Mouse (Mus musculus) testis, postnatal 10 days (tissue): ENCODE results near the gene Ngp.

ENCODE experiments used
- DNase-seq: peaks from one replicate; pipeline ENCODE4 v3.0.0; 2021; ENCODE audit warnings: low spot score

The Ngp gene

DNA sequence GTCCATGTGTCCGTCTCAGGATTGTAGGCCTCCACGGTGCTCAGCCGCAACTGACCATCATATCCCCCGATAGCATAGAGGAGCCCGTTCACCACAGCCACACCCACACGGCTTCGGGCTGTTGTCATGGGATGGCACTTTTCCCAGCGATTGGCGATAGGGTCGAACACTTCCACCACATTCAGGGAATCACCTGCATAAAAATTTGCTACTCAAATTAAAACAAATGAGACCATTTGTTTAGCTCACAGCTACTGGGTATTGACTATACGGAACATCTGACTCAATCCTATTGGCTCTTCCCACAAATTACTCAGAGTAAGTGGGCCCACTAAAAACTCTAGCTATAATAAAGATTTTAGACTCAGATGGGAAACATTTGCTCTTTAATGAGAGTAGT, 16.5 kb downstream of the Ngp start:
- DNase-seq, result no peak

DNA sequence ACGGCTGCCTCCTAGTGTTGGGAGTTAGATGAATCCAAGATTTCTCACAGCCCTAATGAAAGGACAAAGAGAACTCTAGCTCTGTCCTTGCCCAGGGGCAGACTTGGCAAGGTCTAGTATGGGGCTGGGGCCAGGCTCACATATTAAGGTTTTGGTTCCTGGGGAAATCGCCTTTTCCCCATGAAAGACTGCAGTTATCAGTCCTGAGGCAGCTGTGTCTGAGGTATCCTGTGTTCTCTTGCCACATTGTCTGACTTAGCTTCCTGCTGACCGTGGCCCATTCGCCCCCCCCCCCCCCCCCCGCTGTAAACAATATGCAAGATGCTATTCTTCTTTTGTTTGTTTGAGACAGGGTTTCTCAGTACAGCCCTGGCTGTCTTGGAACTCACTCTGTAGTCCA, 20.5 kb downstream of the Ngp start:
- DNase-seq, result no peak

DNA sequence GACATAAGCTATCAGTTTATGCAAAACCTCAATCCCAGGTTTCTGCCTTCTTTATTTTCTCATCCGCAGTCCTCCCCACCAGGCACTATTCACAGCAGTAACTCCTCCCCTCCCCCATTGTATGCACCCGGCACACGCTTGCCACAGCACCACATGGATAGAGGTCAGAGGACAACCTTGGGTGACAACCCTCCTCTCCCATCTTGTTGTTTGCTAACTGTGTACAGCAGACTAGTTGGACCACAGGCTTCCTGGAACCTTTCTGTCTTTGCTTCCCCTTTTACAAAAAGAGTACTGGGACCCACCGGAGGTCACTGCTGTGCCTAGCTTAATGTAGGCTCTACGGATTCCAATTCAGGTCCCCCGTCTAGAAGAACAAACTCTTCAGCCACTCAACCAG, 21.0 kb downstream of the Ngp start:
- DNase-seq, result no peak

DNA sequence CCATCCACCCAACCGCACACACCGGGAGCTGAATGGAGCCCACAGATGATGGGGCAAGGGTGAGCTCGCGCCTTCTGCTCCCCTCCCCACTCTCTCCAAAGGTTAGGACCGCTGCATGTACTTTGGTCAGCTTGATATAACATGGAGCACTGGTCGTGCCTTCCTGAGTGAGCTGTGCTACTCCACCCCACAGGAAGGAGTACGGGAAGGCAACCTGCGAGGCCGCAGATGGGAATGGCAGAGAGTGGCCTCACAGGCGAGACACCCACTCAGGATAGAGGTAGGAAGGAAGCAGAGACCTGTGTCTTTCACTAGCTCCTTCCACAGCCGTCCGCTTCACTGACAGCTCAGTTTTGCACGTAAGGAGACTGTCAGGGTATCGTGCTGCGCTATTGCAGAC, 28.8 kb downstream of the Ngp start:
- no peak for DNase-seq

DNA sequence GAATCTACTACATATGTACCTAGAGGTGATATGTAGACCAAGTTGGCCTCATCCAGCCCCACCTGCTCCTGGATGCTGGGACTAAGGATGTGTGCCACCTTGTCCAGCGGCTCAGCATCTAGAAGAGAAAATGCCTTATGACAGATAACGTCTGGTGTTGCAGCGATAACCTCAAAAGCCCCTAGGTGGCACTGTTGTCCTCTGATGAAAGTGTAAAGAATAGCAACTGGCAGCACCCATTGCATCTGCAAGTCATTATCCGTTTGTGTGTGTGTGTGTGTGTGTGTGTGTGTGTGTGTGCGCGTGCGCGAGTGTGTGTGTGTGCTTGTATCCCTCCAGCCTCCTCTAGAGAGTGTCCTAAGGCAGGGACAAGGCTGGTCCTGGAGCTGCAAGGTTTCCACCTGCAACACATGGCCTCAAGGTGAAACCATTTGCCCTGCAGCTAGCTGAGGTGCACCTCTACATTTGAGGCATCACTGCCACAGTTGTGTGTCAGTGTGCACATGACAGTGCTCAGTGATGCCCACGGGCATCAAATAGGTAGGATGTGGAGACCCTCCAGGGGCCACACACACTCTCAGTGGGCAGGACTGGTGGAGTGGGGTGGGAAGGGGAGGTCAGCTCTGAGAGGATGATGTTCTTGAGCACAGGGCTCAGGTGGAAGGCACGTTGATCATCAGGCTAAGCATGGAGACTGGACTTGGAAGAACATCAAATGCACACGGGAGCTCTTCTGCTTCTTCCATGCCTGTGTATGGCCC, 29.5 kb downstream of the Ngp start:
- DNase-seq, result peak; percentile 80

DNA sequence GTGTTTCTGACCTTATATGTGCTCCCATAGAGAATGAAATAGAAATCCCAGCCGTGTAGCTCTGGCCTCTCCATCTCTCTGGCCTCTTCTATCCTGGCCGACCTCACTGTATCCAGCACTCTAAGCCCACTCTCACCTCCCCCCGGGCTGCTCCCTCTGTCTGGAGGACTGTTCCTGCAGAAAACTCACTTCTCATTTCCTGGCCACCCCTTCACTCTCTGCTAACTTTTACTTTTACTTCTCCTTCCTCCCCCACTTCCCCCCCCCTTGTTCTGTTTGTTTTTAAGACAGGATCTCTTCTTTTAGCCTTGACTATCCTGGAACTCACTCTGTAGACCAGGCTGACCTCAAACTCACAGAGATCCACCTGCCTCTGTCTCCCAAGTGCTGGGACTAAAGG, 33.0 kb downstream of the Ngp start:
- no peak for DNase-seq

DNA sequence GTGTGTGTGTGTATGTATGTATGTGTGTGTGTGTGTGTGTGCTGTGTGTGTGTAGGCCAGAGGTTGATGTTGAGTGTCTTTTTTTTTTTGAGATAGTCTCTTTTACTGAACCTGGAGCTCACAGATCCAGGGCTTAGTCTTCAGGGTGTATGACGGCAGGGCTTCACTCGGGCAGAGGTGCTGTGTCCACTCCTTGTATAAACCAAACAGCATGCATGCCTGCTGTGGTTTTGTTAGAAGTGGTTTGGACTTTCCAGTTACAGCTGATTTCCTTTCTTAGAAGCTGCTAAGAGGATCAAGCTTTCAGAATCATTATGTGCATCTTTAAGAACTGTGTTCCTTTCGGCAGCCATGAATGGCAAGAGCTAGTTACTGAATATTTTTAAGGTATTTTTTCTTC, 38.4 kb downstream of the Ngp start:
- no peak for DNase-seq

DNA sequence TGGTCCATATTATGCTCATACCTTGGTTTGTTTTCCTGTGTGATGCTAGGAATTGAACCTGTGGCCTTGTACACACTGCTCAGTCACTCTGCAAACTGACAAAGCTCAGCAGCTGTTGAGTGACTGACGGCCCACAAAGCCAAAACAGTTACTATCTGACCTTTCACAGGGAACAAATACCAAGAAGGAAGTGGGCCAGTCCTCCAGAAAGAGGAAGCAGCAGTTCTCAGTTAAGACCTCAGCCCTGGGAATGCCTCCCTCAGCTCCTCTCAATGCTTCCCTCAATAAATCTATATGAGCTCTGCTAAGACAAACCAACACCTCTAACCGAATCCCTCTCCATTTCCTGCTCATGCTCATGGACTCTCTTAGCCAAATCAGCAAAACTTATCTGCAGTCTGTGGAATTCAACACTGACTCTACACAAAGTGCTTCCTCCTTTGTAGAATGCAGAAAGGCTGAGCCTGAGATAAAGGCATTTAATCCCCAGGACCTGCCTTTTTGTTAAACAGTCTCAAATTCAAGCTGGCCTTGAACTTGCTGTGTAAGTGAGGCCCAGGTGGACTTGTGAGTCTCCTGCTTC, 39.7 kb downstream of the Ngp start:
- DNase-seq, result no peak

DNA sequence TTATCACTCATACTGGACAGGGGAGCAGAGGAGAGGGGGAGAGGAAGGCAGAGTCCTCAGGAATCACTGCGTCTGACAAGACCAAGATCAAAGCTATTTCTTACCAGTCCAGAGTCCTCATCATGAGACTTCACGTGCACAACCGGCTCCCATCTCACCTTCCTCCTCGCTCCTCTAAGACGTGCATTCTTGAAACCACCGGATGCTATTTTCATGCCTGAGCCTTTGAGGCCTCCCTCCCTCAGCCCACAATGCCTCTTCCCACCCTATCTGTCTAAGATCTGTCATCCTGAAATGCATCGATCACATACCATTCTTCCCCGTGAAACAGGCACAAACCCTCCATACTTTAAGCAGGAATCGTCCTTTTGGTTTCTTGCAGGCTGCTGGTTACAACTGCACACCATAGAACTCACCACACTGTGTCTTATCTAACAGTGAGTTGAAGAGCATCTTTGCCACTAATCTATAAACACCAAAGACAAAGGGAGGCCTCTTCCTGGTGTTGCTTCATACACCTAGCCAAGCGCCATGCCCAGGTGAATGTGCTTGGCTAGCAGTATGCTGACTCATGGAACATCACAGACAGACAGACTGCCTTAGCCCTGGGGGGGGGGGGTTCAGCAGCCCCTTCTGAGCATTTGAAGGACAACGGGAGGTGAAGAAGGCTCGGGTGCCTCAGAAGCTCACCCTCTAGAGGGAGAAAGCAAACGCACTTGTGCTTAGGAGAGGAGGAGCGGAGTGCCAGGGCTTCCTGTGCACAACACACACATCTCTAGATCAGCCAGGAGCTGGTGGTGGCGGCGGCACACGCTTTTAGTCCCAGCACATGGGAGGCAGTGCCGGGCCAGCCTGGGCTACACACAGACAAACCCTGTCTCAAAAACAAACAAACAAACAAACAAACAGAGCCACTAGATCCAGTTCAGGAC, 41.6 kb downstream of the Ngp start:
- no peak for DNase-seq

DNA sequence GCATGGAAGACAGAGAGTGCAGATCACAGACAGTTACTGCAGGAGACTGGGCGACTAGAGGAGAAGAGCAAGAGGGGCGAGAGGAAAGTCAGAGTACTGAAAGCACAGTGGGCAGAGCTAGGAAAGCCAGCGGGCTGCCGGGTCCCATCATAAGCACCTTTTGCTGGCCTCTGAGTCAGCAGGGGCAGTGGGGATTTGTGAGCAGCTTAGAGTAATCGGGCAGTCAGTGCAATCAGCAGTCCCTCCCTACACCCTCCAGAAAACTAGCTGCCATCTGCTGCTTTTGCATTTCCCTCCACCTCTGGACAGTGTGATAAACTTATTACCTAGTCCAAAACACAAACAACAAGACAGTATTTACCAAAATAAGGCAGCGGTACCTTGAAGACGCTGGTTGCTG, 42.8 kb downstream of the Ngp start:
- no peak for DNase-seq

DNA sequence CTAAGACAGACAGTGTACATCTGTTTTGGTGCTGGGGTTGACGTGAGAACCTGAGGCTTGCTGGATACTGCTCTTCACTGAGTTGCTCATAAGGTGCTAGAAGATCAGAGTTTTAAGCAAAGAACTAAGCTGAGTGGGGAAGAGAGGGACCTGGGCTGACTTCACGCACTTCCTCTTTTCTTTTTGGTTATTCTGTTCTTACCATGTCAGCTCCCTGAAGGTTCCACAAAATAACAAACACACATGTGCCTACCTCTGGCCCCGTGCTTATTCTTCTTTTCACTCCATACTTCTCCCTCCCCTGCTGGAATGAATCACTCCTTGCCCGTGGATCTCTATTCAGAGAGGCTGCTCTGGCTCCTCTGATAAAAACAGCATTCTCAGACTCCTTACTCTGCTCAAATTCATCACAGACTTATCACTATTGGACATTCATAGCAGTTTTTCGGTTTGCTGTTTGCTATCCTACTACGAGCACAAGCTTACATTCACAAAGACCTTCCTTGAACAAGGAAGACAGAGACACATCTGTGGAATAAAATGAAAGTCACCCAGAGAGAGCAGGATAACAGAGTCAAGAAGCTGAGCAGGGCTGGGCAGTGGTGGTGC, 44.5 kb downstream of the Ngp start:
- DNase-seq, result no peak

DNA sequence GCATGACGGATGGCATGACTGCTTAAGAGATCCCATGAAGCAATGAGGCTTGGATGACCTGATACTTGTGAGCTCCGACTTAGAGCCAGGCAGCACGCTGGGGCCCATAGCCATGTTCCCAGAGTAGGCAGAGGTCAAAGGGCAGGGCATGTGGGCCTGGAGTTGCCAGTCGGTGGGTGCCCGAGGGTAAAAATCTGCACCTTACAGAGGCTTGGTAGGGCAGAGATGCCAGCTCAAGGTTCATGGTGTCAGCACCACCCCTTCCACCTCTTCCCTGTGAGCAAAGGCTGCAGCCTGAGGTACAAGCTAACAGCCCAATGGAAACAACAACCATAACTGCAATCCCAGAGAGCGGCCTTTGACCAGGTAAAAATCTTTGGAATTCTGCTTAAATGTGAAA, 45.8 kb downstream of the Ngp start:
- no peak for DNase-seq

DNA sequence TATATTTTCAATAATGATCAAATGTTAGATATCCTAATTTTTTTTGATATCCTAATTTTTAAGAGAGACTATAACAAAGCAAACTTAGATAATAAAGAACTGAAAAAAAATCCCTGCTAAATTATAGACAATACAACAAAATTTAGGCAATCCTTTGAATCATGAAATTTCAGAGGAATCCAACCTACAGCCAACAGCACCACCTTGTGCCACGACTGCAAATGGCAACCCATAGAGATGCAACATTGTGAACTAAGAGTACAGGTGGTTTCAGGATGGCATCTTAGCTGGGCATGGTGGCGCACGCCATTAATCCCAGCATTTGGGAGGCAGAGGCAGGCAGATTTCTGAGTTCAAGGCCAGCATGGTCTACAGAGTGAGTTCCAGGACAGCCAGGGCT, 46.6 kb downstream of the Ngp start:
- DNase-seq, result no peak
